In the genomic region with DNA sequence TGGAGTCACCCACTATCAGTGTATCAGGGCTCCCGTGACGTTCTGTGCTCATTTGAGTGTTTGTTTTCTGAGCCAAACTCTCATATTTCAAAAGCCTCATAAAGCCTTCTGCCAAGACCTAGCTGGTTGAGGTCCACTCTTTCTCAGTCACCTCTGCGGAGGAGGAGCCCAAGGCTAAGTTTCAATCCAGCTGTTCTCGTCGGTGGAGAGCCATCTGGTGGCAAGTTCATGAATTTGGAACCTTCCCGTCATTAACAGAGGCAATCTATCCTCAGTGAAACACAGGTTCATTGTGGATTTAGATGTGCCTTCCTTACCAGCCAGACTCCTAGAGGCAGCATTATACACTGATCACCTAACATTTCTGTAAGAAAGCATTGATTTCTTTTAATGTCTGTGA, we compare ENCODE assay signal across 8 mouse cellular contexts. TPM values are rescaled to one million over a fixed set of nuclear protein-coding genes. Genes with fewer than 3 reads are reported as not detected.
DNase-seq lines count a peak whose midpoint lies in the region; ATAC-seq lines count a peak whose summit lies in the region.

No protein-coding gene starts in this region.

- peak; percentile 27 for DNase-seq in left cerebral cortex, postnatal 4 days
- DNase-seq in left cerebral cortex, postnatal 36 days (ENCODE audit: low spot score in 2 of 2), result no peak
- peak; percentile 58 for DNase-seq in adrenal gland, adult 2 months
- DNase-seq in forelimb bud, embryonic 11.5 days (ENCODE audit: low read depth, low spot score), result peak; percentile 62
- peak; percentile 67 to 69 for DNase-seq in kidney, postnatal 25 days
- no peak for DNase-seq in spleen, adult 18-20 months
- DNase-seq in cerebellum, adult 11 months, result no peak

- no peaks in the 10 kb centered on the region for H3K27me3 ChIP-seq in midbrain, embryonic 13.5 days

- no peak overlapping the region for H3K27ac ChIP-seq in midbrain, embryonic 13.5 days

- WGBS in midbrain, embryonic 13.5 days, result 21% methylated on average over 6 of the region's 6 CpGs

- no peaks in the 10 kb centered on the region for H3K36me3 ChIP-seq in midbrain, embryonic 13.5 days

- no peak overlapping the region for H3K4me3 ChIP-seq in midbrain, embryonic 13.5 days (replicated peaks)

- peak; percentile 68 for ATAC-seq in midbrain, embryonic 13.5 days

- intact Hi-C loops in left cerebral cortex, postnatal 4 days (cut with DNase I), result no loop called here
- intact Hi-C loops in left cerebral cortex, postnatal 36 days (cut with DNase I), result loop anchor here (10.0 kb wide), 1 partner anchor 392 kb away; no protein-coding TSS in a partner anchor

- H3K4me1 ChIP-seq in midbrain, embryonic 13.5 days (replicated peaks), result no peaks in the 10 kb centered on the region

- no peak overlapping the region for H3K4me2 ChIP-seq in midbrain, embryonic 13.5 days (replicated peaks)

- H3K9me3 ChIP-seq in midbrain, embryonic 13.5 days, result no peaks in the 10 kb centered on the region

- H3K9ac ChIP-seq in midbrain, embryonic 13.5 days (replicated peaks), result no peak overlapping the region

RNA-seq across cellular contexts. Expression of a gene that starts 47.2 kb away (rescaled TPM):
- 10 to 100 TPM; 36.5 to 38.5 TPM for total RNA-seq in left cerebral cortex, postnatal 4 days (2021)
- total RNA-seq in left cerebral cortex, postnatal 36 days (2021), result 10 to 100 TPM; 79.3 to 97.3 TPM
- 1 to 10 TPM; 2.0 to 7.6 TPM for total RNA-seq in adrenal gland, adult 2 months (2021)
- 1.3 and 2.0 TPM in 2 replicates for polyA plus RNA-seq in adrenal gland, adult 2 months (2012; rRNA removed)
- 3.4 and 4.7 TPM in 2 replicates for polyA plus RNA-seq in midbrain, embryonic 13.5 days (2015; fragmentation: Nextera tagmentation; extraction: Ambion mirVana)

Comparison
In these comparisons a context has a peak if more than half of its experiments do, and no peak if none do; other contexts are left out.
1. DNase-seq: peak in left cerebral cortex, postnatal 4 days (single experiment), adrenal gland, adult 2 months (single experiment), forelimb bud, embryonic 11.5 days (single experiment) and kidney, postnatal 25 days (2 of 2); none in left cerebral cortex, postnatal 36 days (0 of 2), spleen, adult 18-20 months (0 of 2) and cerebellum, adult 11 months (single experiment).
2. RNA of a gene that starts 47.2 kb away (total RNA-seq): 79.3 to 97.3 TPM in left cerebral cortex, postnatal 36 days and 36.5 to 38.5 TPM in left cerebral cortex, postnatal 4 days; 2.0 to 7.6 TPM in adrenal gland, adult 2 months; every median in the first group is over 4 times any median in the second.